Mouse (Mus musculus): Measurements from ENCODE around the gene Nptxr. TPM values are rescaled to one million over a fixed set of nuclear protein-coding genes. Genes with fewer than 3 reads are reported as not detected.

Nptxr gene
- polyA plus RNA-seq, 1 experiment from 2014 or later = 24.7 TPM

DNA sequence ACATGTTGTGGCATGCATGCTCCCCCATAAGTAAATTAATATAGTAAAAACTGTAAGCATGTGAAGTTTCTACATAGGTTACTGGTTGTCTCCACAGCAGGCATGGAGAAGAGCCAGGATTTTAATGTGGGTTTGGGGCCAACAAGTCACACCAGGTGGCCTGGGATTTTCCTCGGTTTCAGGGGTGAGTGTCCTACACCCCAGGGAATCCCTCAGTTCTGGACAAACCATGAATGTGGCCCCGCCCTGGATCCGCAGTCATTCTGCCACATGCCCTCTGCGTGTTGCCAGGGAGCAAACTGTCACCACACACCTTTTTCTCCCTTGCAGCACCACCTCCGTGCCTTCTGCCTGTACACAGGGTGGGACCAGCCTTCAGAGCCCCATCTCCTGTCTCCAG, 4.1 kb upstream of the Nptxr start:
- Histone ChIP-seq H3K9me3 (ENCODE audit: control insufficient read depth, low read length) (no peaks in the 10 kb centered on the region), H3K4me1 (replicated peaks; ENCODE audit: control insufficient read depth, insufficient read depth, low read length) (peaks cover 13% of the 10 kb centered on the region), H3K27me3 (replicated peaks; ENCODE audit: control insufficient read depth, insufficient read depth, low read length) (peaks cover 22% of the 10 kb centered on the region), H3K9ac (replicated peaks; ENCODE audit: low read depth, low read length) (no peak overlapping the region), H3K4me2 (ENCODE audit: low read length) (no peak overlapping the region), H3K27ac (ENCODE audit: low read length) (no peak overlapping the region), H3K4me3 (replicated peaks; ENCODE audit: low read length) (no peak overlapping the region), H3K36me3 (ENCODE audit: control insufficient read depth, insufficient read depth) (no peaks in the 10 kb centered on the region)
- ATAC-seq = no peak
- 58% methylated on average over 5 of the region's 5 CpGs for WGBS

DNA sequence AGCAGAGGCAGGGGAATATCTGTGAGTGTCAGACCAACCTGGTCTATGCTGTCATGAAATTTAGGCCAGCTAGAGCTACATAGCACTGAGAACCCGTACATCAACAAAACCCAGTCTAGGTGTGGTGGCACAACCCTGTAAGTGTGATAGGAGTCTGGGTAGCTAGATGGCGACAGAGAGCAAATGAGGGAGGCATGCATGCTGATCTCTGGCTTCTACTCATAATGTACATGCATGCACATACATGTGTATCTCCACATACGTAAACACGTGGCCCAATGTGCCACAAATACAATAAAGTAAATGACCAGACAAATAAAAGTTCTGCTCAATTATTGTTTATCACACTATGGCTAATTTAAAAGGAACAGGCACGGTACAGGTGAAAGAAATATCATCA, 3.5 kb upstream of the Nptxr start:
- no peak for ATAC-seq
- peaks cover 27% of the 10 kb centered on the region for H3K27me3 ChIP-seq (replicated peaks; ENCODE audit: control insufficient read depth, insufficient read depth, low read length)
- peaks cover 17% of the 10 kb centered on the region for H3K4me1 ChIP-seq (replicated peaks; ENCODE audit: control insufficient read depth, insufficient read depth, low read length)
- H3K9ac ChIP-seq (replicated peaks; ENCODE audit: low read depth, low read length) = no peak overlapping the region
- H3K4me2 ChIP-seq (ENCODE audit: low read length) = no peak overlapping the region
- WGBS = 34% methylated on average over 5 of the region's 5 CpGs
- H3K27ac ChIP-seq (ENCODE audit: low read length) = no peak overlapping the region
- H3K36me3 ChIP-seq (ENCODE audit: control insufficient read depth, insufficient read depth) = no peaks in the 10 kb centered on the region
- no peak overlapping the region for H3K4me3 ChIP-seq (replicated peaks; ENCODE audit: low read length)
- no peaks in the 10 kb centered on the region for H3K9me3 ChIP-seq (ENCODE audit: control insufficient read depth, low read length)

- Histone ChIP-seq H3K4me2 (ENCODE audit: low read length) (no peak overlapping the region), H3K27me3 (replicated peaks; ENCODE audit: control insufficient read depth, insufficient read depth, low read length) (peaks cover 36% of the 10 kb centered on the region), H3K9me3 (ENCODE audit: control insufficient read depth, low read length) (no peaks in the 10 kb centered on the region), H3K4me1 (replicated peaks; ENCODE audit: control insufficient read depth, insufficient read depth, low read length) (peaks cover 17% of the 10 kb centered on the region), H3K27ac (ENCODE audit: low read length) (no peak overlapping the region), H3K9ac (replicated peaks; ENCODE audit: low read depth, low read length) (no peak overlapping the region), H3K4me3 (replicated peaks; ENCODE audit: low read length) (no peak overlapping the region), H3K36me3 (ENCODE audit: control insufficient read depth, insufficient read depth) (no peaks in the 10 kb centered on the region)
- ATAC-seq = no peak
- 40% methylated on average over 1 of the region's 1 CpGs for WGBS
Observed at GRCm38 (mm10) chr15:79807050-79807449, 2.5 kb upstream of the Nptxr start.

- Histone ChIP-seq H3K9ac (replicated peaks; ENCODE audit: low read depth, low read length) (peak overlapping the region; percentile 71), H3K36me3 (ENCODE audit: control insufficient read depth, insufficient read depth) (no peaks in the 10 kb centered on the region), H3K4me2 (ENCODE audit: low read length) (peak overlapping the region; percentile 76; the same call in 1 of the 2 replicates), H3K9me3 (ENCODE audit: control insufficient read depth, low read length) (no peaks in the 10 kb centered on the region), H3K27me3 (replicated peaks; ENCODE audit: control insufficient read depth, insufficient read depth, low read length) (peaks cover 36% of the 10 kb centered on the region), H3K4me1 (replicated peaks; ENCODE audit: control insufficient read depth, insufficient read depth, low read length) (peaks cover 17% of the 10 kb centered on the region), H3K4me3 (replicated peaks; ENCODE audit: low read length) (peak overlapping the region; percentile 66; the same call in 1 of the 2 replicates), H3K27ac (ENCODE audit: low read length) (no peak overlapping the region)
- 24% methylated on average over 8 of the region's 8 CpGs for WGBS
- no peak for ATAC-seq
Observed at GRCm38 (mm10) chr15:79805246-79805645, 680 bp upstream of the Nptxr start.

DNA sequence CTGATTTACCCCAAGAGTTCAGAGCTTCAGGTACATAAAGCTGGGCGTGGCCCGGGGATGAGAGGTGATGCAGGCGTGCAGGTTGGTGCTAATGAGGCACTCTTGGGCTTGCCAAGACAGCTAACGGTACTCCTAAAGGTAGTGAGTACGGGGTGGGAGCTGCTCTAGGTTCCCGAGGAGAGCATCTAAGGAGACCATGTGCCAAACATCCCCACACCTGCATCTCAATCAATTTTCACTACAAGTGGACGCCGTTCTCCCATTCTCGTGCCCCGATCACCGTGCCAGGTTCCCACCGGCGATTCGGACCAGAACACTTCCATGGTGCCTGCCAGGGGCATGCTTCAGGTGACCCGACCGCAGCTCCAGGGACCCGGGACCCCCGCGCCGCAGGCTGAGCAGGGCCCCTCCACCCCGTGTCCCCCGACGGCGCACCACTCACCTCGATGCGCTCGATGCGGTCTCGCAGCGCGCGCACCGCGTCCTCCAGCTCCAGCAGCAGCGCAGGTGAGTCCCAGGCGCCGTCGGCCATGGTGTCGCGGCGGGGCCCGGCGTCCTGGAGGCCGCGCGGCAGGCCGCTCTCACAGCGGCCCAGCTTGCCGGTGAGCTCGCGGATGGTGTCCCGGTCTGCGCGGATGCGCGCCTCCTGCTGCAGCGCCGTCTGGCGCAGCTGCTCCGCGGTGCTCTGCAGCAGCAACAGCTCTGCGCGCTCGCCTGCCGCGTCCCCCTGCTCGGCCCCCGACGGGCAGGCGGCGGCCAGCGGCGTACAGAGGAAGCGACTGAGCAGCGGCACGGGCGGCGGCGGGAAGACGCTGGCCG, 824 bp downstream of the Nptxr start:
- peak; percentile 70 for ATAC-seq
- Histone ChIP-seq H3K27ac (ENCODE audit: low read length) (peak overlapping the region; percentile 47; the same call in 1 of the 2 replicates), H3K4me3 (replicated peaks; ENCODE audit: low read length) (peak overlapping the region; percentile 66), H3K4me1 (replicated peaks; ENCODE audit: control insufficient read depth, insufficient read depth, low read length) (peaks cover 17% of the 10 kb centered on the region), H3K4me2 (ENCODE audit: low read length) (peak overlapping the region; percentile 76), H3K9me3 (ENCODE audit: control insufficient read depth, low read length) (no peaks in the 10 kb centered on the region), H3K9ac (replicated peaks; ENCODE audit: low read depth, low read length) (peak overlapping the region; percentile 71), H3K36me3 (ENCODE audit: control insufficient read depth, insufficient read depth) (no peaks in the 10 kb centered on the region), H3K27me3 (replicated peaks; ENCODE audit: control insufficient read depth, insufficient read depth, low read length) (peaks cover 36% of the 10 kb centered on the region)
- WGBS = 5% methylated on average over 74 of the region's 81 CpGs

DNA sequence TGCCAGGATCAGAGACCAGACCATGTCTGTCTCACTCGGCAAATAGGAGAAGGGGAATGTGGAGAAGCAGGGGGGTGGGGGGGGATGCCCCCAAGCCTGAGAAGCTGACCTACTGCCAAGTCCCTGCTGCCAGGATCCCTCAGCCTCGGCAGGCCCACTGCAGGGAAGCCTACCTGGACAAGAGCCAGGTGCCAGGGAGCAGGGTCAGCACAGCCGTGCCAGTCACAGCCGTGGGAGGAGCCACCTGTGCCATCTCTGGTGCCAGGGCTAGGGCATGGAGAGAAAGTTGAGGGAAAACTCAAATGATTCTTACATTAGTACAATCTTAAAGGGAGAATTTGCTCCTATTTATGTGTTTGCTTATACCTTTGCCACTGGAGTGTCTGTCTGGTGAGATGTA, 2.3 kb downstream of the Nptxr start:
- no peak overlapping the region for H3K4me3 ChIP-seq (replicated peaks; ENCODE audit: low read length)
- no peak overlapping the region for H3K4me2 ChIP-seq (ENCODE audit: low read length)
- H3K9ac ChIP-seq (replicated peaks; ENCODE audit: low read depth, low read length) = no peak overlapping the region
- H3K36me3 ChIP-seq (ENCODE audit: control insufficient read depth, insufficient read depth) = no peaks in the 10 kb centered on the region
- H3K27ac ChIP-seq (ENCODE audit: low read length) = no peak overlapping the region
- peaks cover 17% of the 10 kb centered on the region for H3K4me1 ChIP-seq (replicated peaks; ENCODE audit: control insufficient read depth, insufficient read depth, low read length)
- no peaks in the 10 kb centered on the region for H3K9me3 ChIP-seq (ENCODE audit: control insufficient read depth, low read length)
- WGBS = 49% methylated on average over 4 of the region's 4 CpGs
- peaks cover 34% of the 10 kb centered on the region for H3K27me3 ChIP-seq (replicated peaks; ENCODE audit: control insufficient read depth, insufficient read depth, low read length)
- ATAC-seq = no peak

DNA sequence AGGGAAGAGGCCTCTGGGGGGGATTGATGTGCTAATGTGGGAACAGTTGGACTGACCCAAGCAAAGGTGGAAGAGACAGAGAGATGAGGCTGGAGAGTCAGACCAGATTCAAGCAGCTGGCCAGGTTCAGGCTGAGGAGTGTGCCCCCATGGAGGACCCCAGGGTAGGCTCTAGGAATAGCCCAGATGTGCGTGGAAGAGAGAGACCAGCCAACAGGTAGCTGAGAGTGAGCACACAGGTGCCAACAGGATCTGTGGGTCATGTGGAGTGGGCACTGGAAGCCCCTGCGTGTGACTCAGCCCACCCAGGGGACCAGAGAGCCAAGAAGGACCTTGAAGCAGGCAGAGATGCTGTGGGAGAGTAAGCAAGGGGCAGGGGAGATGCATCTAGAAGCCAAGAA, 2.9 kb downstream of the Nptxr start:
- H3K4me3 ChIP-seq (replicated peaks; ENCODE audit: low read length) = no peak overlapping the region
- no peaks in the 10 kb centered on the region for H3K36me3 ChIP-seq (ENCODE audit: control insufficient read depth, insufficient read depth)
- peaks cover 31% of the 10 kb centered on the region for H3K27me3 ChIP-seq (replicated peaks; ENCODE audit: control insufficient read depth, insufficient read depth, low read length)
- no peak for ATAC-seq
- no peak overlapping the region for H3K27ac ChIP-seq (ENCODE audit: low read length)
- WGBS = 74% methylated on average over 2 of the region's 2 CpGs
- no peaks in the 10 kb centered on the region for H3K9me3 ChIP-seq (ENCODE audit: control insufficient read depth, low read length)
- no peak overlapping the region for H3K4me2 ChIP-seq (ENCODE audit: low read length)
- peaks cover 17% of the 10 kb centered on the region for H3K4me1 ChIP-seq (replicated peaks; ENCODE audit: control insufficient read depth, insufficient read depth, low read length)
- no peak overlapping the region for H3K9ac ChIP-seq (replicated peaks; ENCODE audit: low read depth, low read length)

- H3K27me3 ChIP-seq (replicated peaks; ENCODE audit: control insufficient read depth, insufficient read depth, low read length) = peaks cover 24% of the 10 kb centered on the region
- no peaks in the 10 kb centered on the region for H3K36me3 ChIP-seq (ENCODE audit: control insufficient read depth, insufficient read depth)
- no peak overlapping the region for H3K27ac ChIP-seq (ENCODE audit: low read length)
- peaks cover 17% of the 10 kb centered on the region for H3K4me1 ChIP-seq (replicated peaks; ENCODE audit: control insufficient read depth, insufficient read depth, low read length)
- no peak overlapping the region for H3K4me2 ChIP-seq (ENCODE audit: low read length)
- H3K4me3 ChIP-seq (replicated peaks; ENCODE audit: low read length) = no peak overlapping the region
- WGBS = 60% methylated on average over 11 of the region's 11 CpGs
- ATAC-seq = no peak
- no peak overlapping the region for H3K9ac ChIP-seq (replicated peaks; ENCODE audit: low read depth, low read length)
- no peaks in the 10 kb centered on the region for H3K9me3 ChIP-seq (ENCODE audit: control insufficient read depth, low read length)
Observed at GRCm38 (mm10) chr15:79800701-79801100, 3.9 kb downstream of the Nptxr start.

GRCm38 (mm10) chr15:79798591-79798990, 6.0 kb downstream of the Nptxr start:
- Histone ChIP-seq H3K4me3 (replicated peaks; ENCODE audit: low read length) (no peak overlapping the region), H3K36me3 (ENCODE audit: control insufficient read depth, insufficient read depth) (no peaks in the 10 kb centered on the region), H3K27me3 (replicated peaks; ENCODE audit: control insufficient read depth, insufficient read depth, low read length) (peaks cover 14% of the 10 kb centered on the region), H3K4me1 (replicated peaks; ENCODE audit: control insufficient read depth, insufficient read depth, low read length) (peaks cover 4% of the 10 kb centered on the region), H3K9me3 (ENCODE audit: control insufficient read depth, low read length) (no peaks in the 10 kb centered on the region), H3K9ac (replicated peaks; ENCODE audit: low read depth, low read length) (no peak overlapping the region), H3K4me2 (ENCODE audit: low read length) (no peak overlapping the region), H3K27ac (ENCODE audit: low read length) (no peak overlapping the region)
- WGBS = 89% methylated on average over 10 of the region's 10 CpGs
- ATAC-seq = no peak
